ENCODE assay signal across 13 mouse cellular contexts in the genomic region with DNA sequence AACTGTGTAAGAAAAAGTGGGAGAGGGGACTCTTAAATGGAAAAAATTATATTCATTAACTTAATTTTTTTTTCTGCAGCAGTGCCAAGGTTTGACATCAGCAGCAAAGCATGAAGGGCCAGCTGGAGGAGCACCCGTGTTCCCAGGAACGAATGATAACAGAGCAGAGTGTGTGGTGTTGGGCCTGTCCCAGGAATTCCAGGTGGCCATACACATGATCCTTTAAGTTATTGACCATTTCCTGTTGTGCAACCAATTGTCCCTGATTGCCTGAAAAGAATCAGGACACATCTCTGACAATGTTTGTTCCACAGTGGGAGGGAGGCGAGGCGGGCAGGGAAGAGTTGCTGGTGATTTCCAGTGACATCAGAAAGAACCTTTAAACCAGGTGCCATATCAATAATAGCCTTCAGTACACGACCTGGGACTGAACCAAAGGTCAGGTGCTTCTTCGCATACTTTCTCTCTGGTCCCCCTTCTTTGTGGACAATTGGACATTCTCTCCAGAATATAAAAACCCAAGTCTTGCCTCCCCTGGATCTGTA.
"Had no signal": no experiment of that assay in that cellular context is flagged by ENCODE, and none has a peak within 500 bp of the region (broad histone marks: within the 10 kb centered on the region; RNA-seq: fewer than 3 reads in every experiment).

No protein-coding gene starts in this region.

- H3K27me3 ChIP-seq: kidney, embryonic 15.5 days; lung, embryonic 15.5 days; neural tube, embryonic 15.5 days had no signal

- H3K9ac ChIP-seq: kidney, embryonic 15.5 days; lung, embryonic 15.5 days; neural tube, embryonic 15.5 days had no signal

- H3K4me2 ChIP-seq: kidney, embryonic 15.5 days; liver, embryonic 11.5 days; lung, embryonic 15.5 days; neural tube, embryonic 15.5 days had no signal

- DNase-seq: kidney, postnatal 14 days; lung, postnatal 14 days; right cerebral cortex, adult 18-20 months; thymus, postnatal 4 days had no signal

- H3K27ac ChIP-seq: kidney, embryonic 15.5 days; left cerebral cortex, adult 2 months; limb, embryonic 10.5 days; lung, embryonic 15.5 days; macrophage; neural tube, embryonic 15.5 days; stomach, postnatal 0 days had no signal

- H3K4me3 ChIP-seq: kidney, embryonic 15.5 days; left cerebral cortex, adult 2 months; limb, embryonic 10.5 days; lung, embryonic 15.5 days; myocyte; neural tube, embryonic 15.5 days had no signal

- H3K9me3 ChIP-seq: kidney, embryonic 15.5 days; limb, embryonic 10.5 days; lung, embryonic 15.5 days; neural tube, embryonic 15.5 days had no signal

- H3K36me3 ChIP-seq: kidney, embryonic 15.5 days; limb, embryonic 10.5 days; lung, embryonic 15.5 days; neural tube, embryonic 15.5 days had no signal
